Mouse (Mus musculus): ENCODE measurements at regions not wholly inside any gene's neighbourhood (a gene's known extent, or its start where the extent isn't known, plus 50 kb on each side); places are given as distances from the start of the nearest gene placed in this dataset.

DNA sequence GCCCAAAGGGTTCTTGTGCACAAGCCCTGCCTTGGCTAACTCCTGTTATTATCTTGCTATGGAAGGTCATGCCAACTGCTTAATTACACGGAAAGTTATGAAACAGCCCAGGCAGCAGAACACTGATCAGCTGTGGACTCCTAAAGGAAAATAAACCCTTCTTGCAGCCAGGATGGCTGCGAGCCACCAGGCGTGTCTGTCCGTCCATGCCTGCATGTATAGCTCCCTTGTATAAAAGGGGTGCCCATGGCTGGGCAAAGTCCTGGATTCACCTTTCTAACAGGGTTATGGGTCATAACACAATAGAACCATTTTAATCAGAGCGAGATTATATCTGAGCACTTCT is 169.9 kb upstream of the Map3k1 start:
- no peak for TF ChIP-seq CTCF (IDR thresholded peaks at IDR 0.05; ENCODE audit: control insufficient read depth, insufficient read depth, insufficient read length)
- TF ChIP-seq MAX (IDR thresholded peaks at IDR 0.05), result no peak
